Mouse (Mus musculus): ENCODE data around the gene Rpf2. TPM values are rescaled to one million over a fixed set of nuclear protein-coding genes. Genes with fewer than 3 reads are reported as not detected.
A peak's percentile ranks its signal among the peaks of the same experiment; 100 is the strongest.

The Rpf2 gene
- total RNA-seq (2022), result 10 to 100 TPM; 16.5 to 25.7 (median 17.8) TPM

- peak; percentile 75 for DNase-seq
These were observed at the start of gene Rpf2 for GRCm38 (mm10) chr10:40246374-40247165. TSS of gene Rpf2 (minus strand) at chr10:40247036.

DNA sequence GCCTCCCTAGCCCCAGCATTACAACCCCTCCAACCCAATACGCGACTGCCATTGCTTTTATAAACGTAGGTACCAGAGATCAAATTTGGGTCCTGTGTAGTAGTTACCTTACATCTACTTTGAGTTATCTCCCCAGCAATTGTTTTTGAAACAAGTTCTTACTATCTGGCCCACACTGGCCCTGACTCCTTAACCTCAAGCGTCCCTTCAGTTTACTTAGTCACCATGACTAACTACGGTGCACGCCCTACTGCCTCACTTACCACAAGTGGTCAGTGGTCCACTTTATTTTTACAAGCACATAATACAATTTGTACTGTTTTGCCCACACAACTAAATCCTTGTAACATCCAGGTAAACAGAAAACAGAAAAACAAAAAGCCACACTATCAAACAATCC is 45.8 kb upstream of the Rpf2 start:
- no peak for DNase-seq

DNA sequence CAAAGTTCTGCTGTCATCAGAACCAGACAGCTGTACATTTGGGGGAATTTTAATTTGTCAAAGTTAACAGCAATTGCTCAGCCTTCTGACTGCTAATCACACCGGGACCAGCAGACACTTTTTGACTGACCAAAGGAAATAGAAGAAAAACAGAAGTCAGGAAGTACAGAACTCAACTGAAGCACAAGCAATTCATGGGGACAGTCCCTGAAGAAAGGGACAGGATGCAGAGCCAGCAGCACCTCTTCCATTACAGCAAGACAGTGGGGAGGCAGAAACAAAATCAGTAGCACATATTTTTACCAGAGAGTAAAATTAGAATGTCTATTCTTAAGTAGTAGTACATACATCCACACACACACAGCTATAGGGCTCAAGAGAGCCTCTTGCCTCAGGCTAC is 39.9 kb upstream of the Rpf2 start:
- DNase-seq, result no peak

GRCm38 (mm10) chr10:40285571-40285970 is 38.7 kb upstream of the Rpf2 start:
- no peak for DNase-seq

DNA sequence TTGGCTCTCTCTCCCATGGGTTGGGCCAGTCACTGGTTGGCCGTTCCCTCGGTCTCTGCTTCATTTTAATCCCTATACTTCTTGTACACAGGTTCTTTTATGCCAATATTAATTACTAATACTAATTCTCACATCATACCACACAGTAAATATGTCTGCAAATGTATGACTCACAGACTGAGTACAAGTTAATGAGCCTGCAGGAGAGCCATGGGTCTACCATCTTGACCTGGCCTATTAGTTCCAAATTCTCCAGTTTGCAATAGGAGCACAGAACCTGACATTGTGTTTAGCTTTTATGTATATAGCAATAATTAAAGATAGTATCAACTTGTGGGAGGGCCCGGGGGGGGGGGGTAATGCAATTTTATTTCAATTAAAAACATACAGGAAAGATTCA is 38.2 kb upstream of the Rpf2 start:
- no peak for DNase-seq

GRCm38 (mm10) chr10:40284179-40284831 is 37.5 kb upstream of the Rpf2 start:
- no peak for DNase-seq

GRCm38 (mm10) chr10:40283636-40284035 is 36.8 kb upstream of the Rpf2 start:
- DNase-seq, result no peak

- DNase-seq, result no peak
These were observed 34.7 kb upstream of the Rpf2 start for GRCm38 (mm10) chr10:40281565-40281964.

- no peak for DNase-seq
These were observed 31.5 kb upstream of the Rpf2 start for GRCm38 (mm10) chr10:40278317-40278716.

GRCm38 (mm10) chr10:40275991-40276390 is 29.2 kb upstream of the Rpf2 start:
- no peak for DNase-seq

GRCm38 (mm10) chr10:40273938-40274337 is 27.1 kb upstream of the Rpf2 start:
- no peak for DNase-seq

- DNase-seq, result no peak
These were observed 24.4 kb upstream of the Rpf2 start for GRCm38 (mm10) chr10:40271216-40271615.

GRCm38 (mm10) chr10:40264920-40265319 is 18.1 kb upstream of the Rpf2 start:
- no peak for DNase-seq

GRCm38 (mm10) chr10:40263691-40264090 is 16.9 kb upstream of the Rpf2 start:
- DNase-seq, result peak; percentile 68

DNA sequence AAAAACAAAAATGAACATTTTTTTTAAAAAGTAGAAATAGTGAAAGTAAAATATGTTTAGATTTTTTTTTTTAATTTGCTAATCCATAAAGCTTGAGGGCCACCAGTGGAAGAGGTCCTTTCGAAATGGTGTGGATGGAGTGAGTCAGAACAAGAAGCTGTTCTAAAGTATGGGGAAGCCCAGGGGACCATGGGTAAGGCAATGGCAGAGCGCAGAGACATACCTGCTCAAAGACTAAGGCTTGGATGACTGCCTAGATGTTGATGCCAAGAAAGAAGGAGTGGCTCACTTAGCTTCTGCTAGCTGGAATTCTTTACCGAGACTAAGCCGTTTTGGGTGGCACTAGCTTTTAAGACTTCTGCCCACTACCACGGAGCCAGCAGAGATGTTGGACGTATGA is 15.4 kb upstream of the Rpf2 start:
- DNase-seq, result no peak

DNA sequence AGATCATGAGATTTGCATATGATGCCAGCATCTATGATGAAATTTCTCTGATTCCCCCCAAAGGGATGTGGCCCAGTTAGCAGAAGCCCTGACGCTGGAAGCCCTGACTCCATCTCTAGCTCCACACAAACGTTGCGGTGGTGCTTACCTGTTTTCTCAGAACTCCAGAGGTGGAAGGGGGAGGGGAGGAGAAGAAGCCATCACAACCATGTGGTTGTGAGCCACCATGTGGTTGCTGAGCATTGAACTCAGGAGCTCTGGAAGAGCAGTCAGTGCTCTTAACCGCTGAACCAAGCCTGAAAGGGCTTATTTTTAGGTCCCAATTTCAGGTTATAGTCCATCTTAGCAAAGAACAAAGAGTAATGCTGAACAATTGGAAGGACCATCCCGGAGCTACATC is 13.5 kb upstream of the Rpf2 start:
- DNase-seq, result no peak

DNA sequence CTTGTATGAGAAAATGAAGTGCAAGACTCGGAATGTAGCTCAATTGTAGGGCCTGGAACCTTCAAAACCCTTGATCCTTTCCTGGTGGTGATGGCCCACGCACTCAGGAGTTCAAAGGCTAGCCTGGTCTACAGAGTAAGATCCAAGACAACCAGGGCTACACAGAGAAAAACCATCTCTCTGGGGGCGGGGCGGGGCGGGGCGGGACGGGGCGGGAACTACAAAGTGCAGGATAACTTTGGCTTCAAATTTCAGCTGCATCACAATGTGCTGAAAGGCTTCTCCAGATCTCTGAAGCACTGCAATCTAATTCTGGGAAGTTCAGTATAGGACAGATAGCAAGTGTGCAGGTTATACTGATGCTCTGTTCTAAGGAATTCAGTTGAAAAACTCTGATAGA is 12.7 kb upstream of the Rpf2 start:
- DNase-seq, result no peak

GRCm38 (mm10) chr10:40258976-40259375 is 12.1 kb upstream of the Rpf2 start:
- DNase-seq, result no peak

- peak; percentile 47 for DNase-seq
These were observed 11.6 kb upstream of the Rpf2 start for GRCm38 (mm10) chr10:40258401-40258966.

- peak; percentile 88 for DNase-seq
These were observed 10.8 kb upstream of the Rpf2 start, which contains the start of gene Gtf3c6 for GRCm38 (mm10) chr10:40257414-40258255. TSS of gene Gtf3c6 (minus strand) at chr10:40258108.

DNA sequence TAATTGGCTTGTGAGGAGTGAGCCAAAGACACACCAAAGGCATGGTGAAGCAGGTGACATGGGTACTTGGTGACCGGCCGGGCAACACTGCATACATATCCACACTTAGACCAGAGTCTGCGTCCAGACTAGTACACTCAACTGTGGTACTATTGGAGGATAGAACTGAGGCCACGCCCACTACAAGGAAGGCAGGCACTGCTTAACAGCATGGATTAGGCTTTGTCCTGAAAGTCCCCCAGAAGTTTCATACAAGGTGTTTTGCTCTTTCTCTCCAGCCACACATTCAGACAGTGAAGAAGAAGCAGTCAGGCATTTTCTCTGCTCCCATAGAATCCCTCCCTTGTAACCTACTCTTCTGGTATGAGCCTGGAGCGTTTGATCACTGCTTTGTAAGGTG is 9.9 kb upstream of the Rpf2 start:
- peak; percentile 49 for DNase-seq

- DNase-seq, result no peak
These were observed 4.1 kb upstream of the Rpf2 start for GRCm38 (mm10) chr10:40250969-40251368.

DNA sequence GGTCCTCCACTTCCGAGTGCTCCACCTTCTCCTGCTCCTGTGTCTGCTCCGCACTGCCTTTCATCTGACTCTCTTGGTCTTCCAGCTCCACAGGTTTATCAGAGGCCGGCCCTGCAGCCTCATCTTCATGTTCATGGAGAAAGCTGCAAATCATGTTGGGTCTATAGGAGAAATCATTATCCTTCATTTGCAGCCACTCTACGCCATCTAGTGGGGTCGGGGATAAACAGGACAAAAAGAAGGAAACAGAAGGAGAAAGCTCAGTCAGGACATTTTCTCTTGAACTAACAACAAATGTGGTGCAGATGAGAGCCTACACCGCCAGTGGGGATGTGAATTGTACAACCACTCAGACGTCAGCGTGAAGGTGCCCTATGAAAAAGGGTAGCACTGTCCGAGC is 2.8 kb upstream of the Rpf2 start:
- DNase-seq, result no peak
